Mouse (Mus musculus): ENCODE data around the gene Vav2.
A peak's percentile ranks its signal among the peaks of the same experiment; 100 is the strongest.

The Vav2 gene

GRCm38 (mm10) chr2:27278859-27279258 lies 148.0 kb downstream of the Vav2 start:
- DNase-seq (ENCODE audit: low read depth, low spot score), result no peak

- DNase-seq (ENCODE audit: low read depth, low spot score), result no peak
Measured at GRCm38 (mm10) chr2:27268325-27268724, 158.5 kb downstream of the Vav2 start.

GRCm38 (mm10) chr2:27265819-27266218 lies 161.0 kb downstream of the Vav2 start:
- DNase-seq (ENCODE audit: low read depth, low spot score), result no peak

GRCm38 (mm10) chr2:27262984-27263383 lies 163.8 kb downstream of the Vav2 start:
- no peak for DNase-seq (ENCODE audit: low read depth, low spot score)

GRCm38 (mm10) chr2:27251434-27251833 lies 175.4 kb downstream of the Vav2 start:
- DNase-seq (ENCODE audit: low read depth, low spot score), result no peak

- no peak for DNase-seq (ENCODE audit: low read depth, low spot score)
Measured at GRCm38 (mm10) chr2:27248211-27248610, 178.6 kb downstream of the Vav2 start, which contains the start of gene Sardh. Gene Sardh, minus strand, starts transcription at chr2:27248337.

GRCm38 (mm10) chr2:27247487-27247863 lies 179.4 kb downstream of the Vav2 start:
- no peak for DNase-seq (ENCODE audit: low read depth, low spot score)

GRCm38 (mm10) chr2:27246712-27247486 lies 179.9 kb downstream of the Vav2 start:
- no peak for DNase-seq (ENCODE audit: low read depth, low spot score)

- no peak for DNase-seq (ENCODE audit: low read depth, low spot score)
Measured at GRCm38 (mm10) chr2:27245947-27246346, 180.9 kb downstream of the Vav2 start.

- DNase-seq (ENCODE audit: low read depth, low spot score), result peak; percentile 63
Measured at GRCm38 (mm10) chr2:27237342-27237741, 189.5 kb downstream of the Vav2 start.

- DNase-seq (ENCODE audit: low read depth, low spot score), result peak; percentile 41
Measured at GRCm38 (mm10) chr2:27235729-27236128, 191.1 kb downstream of the Vav2 start.

- DNase-seq (ENCODE audit: low read depth, low spot score), result no peak
Measured at GRCm38 (mm10) chr2:27232376-27232775, 194.5 kb downstream of the Vav2 start.

- DNase-seq (ENCODE audit: low read depth, low spot score), result no peak
Measured at GRCm38 (mm10) chr2:27229481-27230105, 197.2 kb downstream of the Vav2 start.

- DNase-seq (ENCODE audit: low read depth, low spot score), result no peak
Measured at GRCm38 (mm10) chr2:27228809-27229480, 197.9 kb downstream of the Vav2 start.

GRCm38 (mm10) chr2:27226572-27226971 lies 200.3 kb downstream of the Vav2 start:
- no peak for DNase-seq (ENCODE audit: low read depth, low spot score)

- no peak for DNase-seq (ENCODE audit: low read depth, low spot score)
Measured at GRCm38 (mm10) chr2:27223012-27223421, 203.8 kb downstream of the Vav2 start.

GRCm38 (mm10) chr2:27218569-27218968 lies 208.3 kb downstream of the Vav2 start:
- DNase-seq (ENCODE audit: low read depth, low spot score), result no peak

- DNase-seq (ENCODE audit: low read depth, low spot score), result no peak
Measured at GRCm38 (mm10) chr2:27218121-27218544, 208.7 kb downstream of the Vav2 start.

GRCm38 (mm10) chr2:27215537-27215936 lies 211.3 kb downstream of the Vav2 start:
- DNase-seq (ENCODE audit: low read depth, low spot score), result no peak
